Mouse (Mus musculus) ES-Bruce4 (cell line): ENCODE data around the gene Grap2.

Source experiments
- CTCF ChIP-seq: IDR thresholded peaks from one replicate; pipeline ENCODE4 v1.8.1; 2011; ENCODE audit warnings: low read depth, low read length
- EP300 ChIP-seq: IDR thresholded peaks from 2 replicates; pipeline ENCODE4 v1.6.1; 2011; ENCODE audit warnings: low read depth, low read length; ENCODE audit not compliant: insufficient read depth
- POLR2A ChIP-seq: IDR thresholded peaks from one replicate; pipeline ENCODE4 v1.8.1; 2011; ENCODE audit warnings: low read length; ENCODE audit not compliant: insufficient read depth

- TF ChIP-seq CTCF (no peak), POLR2A (no peak), EP300 (no peak)
These were observed 116.1 kb downstream of the Grap2 start for GRCm38 (mm10) chr15:80688536-80688935.
